Mouse (Mus musculus): ENCODE results near the gene Ankrd2.

DNA sequence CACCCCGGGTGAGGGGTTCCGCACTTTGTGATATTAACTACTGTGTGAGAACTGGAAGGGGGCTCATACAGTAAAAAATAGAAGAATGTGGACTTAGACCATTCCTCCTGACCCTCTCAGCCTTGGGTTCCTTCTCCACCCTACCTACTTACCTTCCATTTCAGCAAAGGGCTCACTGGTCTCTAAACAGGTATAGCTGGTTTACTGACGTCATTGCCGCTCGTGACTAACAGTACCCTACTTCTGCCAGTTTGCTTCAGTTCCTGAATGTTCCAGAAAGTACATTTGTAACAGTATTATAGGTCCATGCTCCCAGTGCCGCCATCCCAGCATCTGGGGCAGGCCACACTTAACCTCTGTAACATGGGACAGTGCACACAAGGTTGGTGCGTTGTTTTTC, 41.8 kb upstream of the Ankrd2 start:
- TF ChIP-seq POLR2A (IDR thresholded peaks at IDR 0.05; ENCODE audit: low read depth, low read length) (no peak), CTCF (IDR thresholded peaks at IDR 0.05; ENCODE audit: borderline replicate concordance, insufficient read depth, low read length) (no peak)

All from embryonic fibroblast, embryonic 13.5 days (primary cell).